Mouse (Mus musculus): ENCODE results near the gene Hnrnpr. TPM values are rescaled to one million over a fixed set of nuclear protein-coding genes. Genes with fewer than 3 reads are reported as not detected.

Hnrnpr gene
- polyA plus RNA-seq, 1 experiment, result 18.3 TPM

DNA sequence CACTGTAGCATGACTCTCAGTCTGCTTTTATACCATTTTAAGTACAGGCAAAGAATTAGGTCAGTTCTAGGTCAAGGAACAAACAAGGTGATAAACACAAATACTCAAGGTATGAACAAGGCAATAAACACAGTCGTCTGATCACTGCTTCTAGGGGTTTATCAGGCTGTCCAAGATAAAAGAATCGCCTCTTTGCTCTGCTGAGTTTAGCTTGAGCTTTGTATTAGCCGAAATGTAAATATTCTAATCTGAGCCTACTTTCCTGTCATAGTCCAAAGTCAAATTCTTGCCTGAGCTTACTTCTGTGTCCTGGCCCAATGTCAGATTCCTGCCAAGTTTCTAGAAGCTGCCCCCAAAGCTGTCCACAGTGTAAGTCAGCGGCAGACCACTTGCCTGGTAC lies 8.3 kb upstream of the Hnrnpr start:
- no peak for TF ChIP-seq CTCF (IDR thresholded peaks at IDR 0.05; ENCODE audit: insufficient read depth, low read length)
- TF ChIP-seq POLR2A (IDR thresholded peaks at IDR 0.05; ENCODE audit: borderline replicate concordance, extremely low read depth, low read depth, low read length), result no peak
- DNase-seq, result no peak
- 30% methylated on average over 4 of the region's 4 CpGs for WGBS
- Histone ChIP-seq H3K4me1 (ENCODE audit: control insufficient read depth, insufficient read depth, low read length) (no peaks in the 10 kb centered on the region), H3K4me3 (replicated peaks; ENCODE audit: extremely low read depth, low read depth, low read length) (no peak overlapping the region)

DNA sequence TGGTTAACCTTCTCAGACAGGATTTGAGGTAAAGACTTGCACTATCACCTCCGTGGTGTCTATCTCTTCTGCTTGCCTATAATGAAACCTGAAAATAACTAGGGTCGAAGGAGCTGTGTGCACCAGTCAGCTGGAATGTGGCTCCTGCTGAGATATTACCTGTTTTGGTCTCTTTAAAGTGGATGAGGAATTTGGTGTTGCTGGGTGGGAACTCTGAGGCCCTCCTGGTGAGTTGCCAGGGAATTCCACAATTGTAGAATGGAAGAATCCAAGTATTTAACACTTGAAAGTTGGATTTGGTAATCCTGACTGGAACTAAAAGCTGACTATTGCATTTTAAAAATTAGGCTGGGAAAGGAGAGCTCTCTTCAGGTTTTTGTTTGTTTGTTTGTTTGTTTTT lies 6.6 kb upstream of the Hnrnpr start:
- no peak for DNase-seq
- 43% methylated on average over 2 of the region's 2 CpGs for WGBS
- Histone ChIP-seq H3K4me1 (ENCODE audit: control insufficient read depth, insufficient read depth, low read length) (no peaks in the 10 kb centered on the region), H3K4me3 (replicated peaks; ENCODE audit: extremely low read depth, low read depth, low read length) (no peak overlapping the region)
- TF ChIP-seq POLR2A (IDR thresholded peaks at IDR 0.05; ENCODE audit: borderline replicate concordance, extremely low read depth, low read depth, low read length), result no peak
- TF ChIP-seq CTCF (IDR thresholded peaks at IDR 0.05; ENCODE audit: insufficient read depth, low read length), result no peak

DNA sequence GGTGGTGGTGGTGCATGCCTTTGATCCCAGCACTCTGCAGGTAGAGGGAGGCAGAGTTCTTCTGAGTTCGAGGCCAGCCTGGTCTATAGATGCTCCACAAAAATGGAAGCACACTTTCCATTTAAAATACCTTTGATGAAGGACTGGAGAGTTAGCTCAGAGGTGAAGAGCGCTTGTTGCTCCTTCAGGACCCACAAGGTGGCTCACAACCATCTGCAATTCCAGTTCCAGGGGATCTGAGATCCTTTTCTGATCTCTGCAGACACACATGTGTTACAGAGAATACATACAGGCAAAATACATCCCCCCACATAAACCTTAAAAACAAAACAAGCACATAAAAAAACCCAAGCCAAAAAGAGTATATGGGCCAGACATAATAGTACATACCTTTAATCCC lies 2.4 kb upstream of the Hnrnpr start:
- 75% methylated on average over 2 of the region's 2 CpGs for WGBS
- no peak for DNase-seq
- no peak for TF ChIP-seq POLR2A (IDR thresholded peaks at IDR 0.05; ENCODE audit: borderline replicate concordance, extremely low read depth, low read depth, low read length)
- TF ChIP-seq CTCF (IDR thresholded peaks at IDR 0.05; ENCODE audit: insufficient read depth, low read length), result no peak

DNA sequence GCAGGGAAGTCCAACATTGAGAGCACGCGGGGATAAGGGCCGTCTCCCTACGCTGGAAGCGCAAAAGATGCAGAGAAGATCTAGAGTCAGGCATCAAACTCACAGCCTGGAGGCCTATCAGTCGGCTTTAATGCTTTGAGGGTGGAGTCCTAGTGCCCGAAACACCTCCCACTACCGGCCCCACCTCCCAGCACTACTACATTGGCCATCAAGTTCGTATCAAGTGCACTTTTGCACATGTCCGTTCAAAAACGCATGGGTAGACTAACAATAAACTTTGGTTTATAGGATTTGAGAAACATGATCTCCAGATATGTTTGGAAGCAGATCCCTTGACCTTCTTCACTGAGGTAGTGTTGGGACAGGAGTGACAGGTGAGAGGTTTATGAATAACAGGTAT lies 962 bp upstream of the Hnrnpr start:
- peak; percentile 47 for DNase-seq
- WGBS, result 2% methylated on average over 11 of the region's 11 CpGs
- Histone ChIP-seq H3K4me1 (ENCODE audit: control insufficient read depth, insufficient read depth, low read length) (peaks cover 9% of the 10 kb centered on the region), H3K4me3 (replicated peaks; ENCODE audit: extremely low read depth, low read depth, low read length) (peak overlapping the region; percentile 89)
- no peak for TF ChIP-seq POLR2A (IDR thresholded peaks at IDR 0.05; ENCODE audit: borderline replicate concordance, extremely low read depth, low read depth, low read length)
- no peak for TF ChIP-seq CTCF (IDR thresholded peaks at IDR 0.05; ENCODE audit: insufficient read depth, low read length)

More for the DNA sequence above, 2.4 kb upstream of the Hnrnpr start:
- H3K4me3 ChIP-seq (replicated peaks; ENCODE audit: extremely low read depth, low read depth, low read length), result no peak overlapping the region
- peaks cover 9% of the 10 kb centered on the region for H3K4me1 ChIP-seq (ENCODE audit: control insufficient read depth, insufficient read depth, low read length)

DNA sequence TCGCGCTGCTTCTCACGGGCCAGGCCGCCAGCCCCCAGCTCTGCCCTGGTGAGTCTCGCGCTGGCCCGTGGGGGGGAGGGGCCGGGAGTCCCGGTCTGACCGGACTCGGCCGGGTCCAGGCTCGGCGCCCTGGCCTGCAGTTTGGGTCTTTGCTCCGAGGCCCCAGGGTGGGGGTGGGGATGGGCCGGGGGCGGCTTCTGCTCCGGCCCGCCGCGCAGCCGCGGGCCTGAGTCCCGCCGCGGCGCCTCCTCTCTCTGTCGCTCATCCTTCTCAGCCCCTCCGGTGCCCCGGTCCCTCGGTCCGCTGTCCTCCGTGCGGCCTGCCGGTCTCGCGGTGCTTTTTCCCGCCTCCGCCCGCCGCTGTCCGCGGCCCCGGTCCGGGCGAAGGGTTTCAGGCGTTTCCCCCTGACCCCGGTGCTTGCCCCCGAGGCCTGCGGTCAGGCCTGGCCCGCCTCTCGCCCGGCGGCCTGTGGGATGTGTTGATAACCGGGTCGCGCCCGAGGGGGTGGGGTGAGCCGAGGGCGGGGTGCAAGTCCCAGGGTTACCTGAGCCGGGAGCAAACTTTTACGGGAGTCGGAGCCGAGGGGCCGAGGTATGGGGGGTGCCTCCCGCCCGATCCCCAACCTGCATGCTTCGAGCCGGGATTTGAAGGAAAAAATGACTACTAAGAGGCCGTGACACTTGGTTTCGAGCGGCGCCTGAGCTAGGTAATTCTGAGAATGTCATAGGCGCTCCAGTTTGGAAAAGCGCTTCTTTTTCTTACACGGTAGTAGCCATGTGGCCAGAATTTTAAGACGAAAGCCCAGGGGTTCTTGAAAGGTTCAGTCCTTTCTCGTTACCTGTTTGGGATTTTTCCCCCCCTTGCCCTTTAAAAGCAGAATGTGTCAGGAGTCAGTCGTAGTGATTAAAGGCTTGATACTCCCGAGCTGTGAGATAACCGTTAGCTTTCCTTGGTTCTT lies 579 bp downstream of the Hnrnpr start:
- Histone ChIP-seq H3K4me1 (ENCODE audit: control insufficient read depth, insufficient read depth, low read length) (peaks cover 9% of the 10 kb centered on the region), H3K4me3 (replicated peaks; ENCODE audit: extremely low read depth, low read depth, low read length) (peak overlapping the region; percentile 92)
- TF ChIP-seq CTCF (IDR thresholded peaks at IDR 0.05; ENCODE audit: insufficient read depth, low read length), result no peak
- 0 out of 2 replicates have a peak, but pooled peaks have one; percentile 57 for TF ChIP-seq POLR2A (IDR thresholded peaks at IDR 0.05; ENCODE audit: borderline replicate concordance, extremely low read depth, low read depth, low read length)
- peak; percentile 68 for DNase-seq
- WGBS, result under 1% methylated on average over 69 of the region's 81 CpGs

DNA sequence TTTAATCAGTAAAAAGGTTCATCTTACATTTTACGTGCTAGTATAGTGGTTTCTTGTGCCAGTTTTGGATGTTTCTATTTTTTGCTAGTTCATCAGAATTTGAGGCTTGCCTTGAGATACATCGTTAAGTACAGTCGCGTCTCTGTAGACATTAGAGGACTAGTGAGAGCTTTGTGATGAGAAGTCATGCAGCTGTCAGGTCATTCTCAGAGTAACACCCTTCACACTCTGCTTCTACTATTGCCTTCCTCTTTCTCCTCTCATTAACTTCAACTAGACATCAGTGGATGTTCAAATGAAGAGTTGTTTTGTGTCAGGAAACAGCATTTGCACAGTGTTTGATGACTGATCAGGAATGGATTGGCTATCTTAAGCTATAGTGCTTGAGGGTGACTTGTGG lies 1.9 kb downstream of the Hnrnpr start:
- peak overlapping the region; percentile 39 for H3K4me3 ChIP-seq (replicated peaks; ENCODE audit: extremely low read depth, low read depth, low read length)
- TF ChIP-seq POLR2A (IDR thresholded peaks at IDR 0.05; ENCODE audit: borderline replicate concordance, extremely low read depth, low read depth, low read length) (no peak), CTCF (IDR thresholded peaks at IDR 0.05; ENCODE audit: insufficient read depth, low read length) (no peak)
- WGBS, result 13% methylated on average over 4 of the region's 4 CpGs

DNA sequence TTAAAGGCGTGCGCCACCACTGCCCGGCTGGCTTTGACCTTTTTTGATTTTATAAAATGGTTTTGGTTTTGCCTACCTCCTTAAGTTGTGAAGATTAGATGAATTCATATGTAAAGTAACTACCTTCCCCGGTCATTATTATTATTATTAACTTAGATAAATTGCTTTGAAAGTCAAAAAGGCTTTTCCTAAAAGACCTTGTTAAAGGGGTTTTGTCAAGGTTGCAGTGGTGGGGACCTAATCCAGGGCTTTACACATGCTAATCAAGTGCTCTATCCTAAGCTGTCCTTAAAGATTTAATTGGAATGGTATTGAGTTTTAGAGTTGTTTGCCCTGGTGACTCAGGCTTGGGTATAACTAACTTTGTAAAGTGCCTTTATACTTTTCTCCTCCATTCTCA lies 6.9 kb downstream of the Hnrnpr start:
- WGBS, result 95% methylated on average over 4 of the region's 4 CpGs

More for the DNA sequence above, 1.9 kb downstream of the Hnrnpr start:
- H3K4me1 ChIP-seq (ENCODE audit: control insufficient read depth, insufficient read depth, low read length), result peaks cover 9% of the 10 kb centered on the region
- DNase-seq, result no peak

DNA sequence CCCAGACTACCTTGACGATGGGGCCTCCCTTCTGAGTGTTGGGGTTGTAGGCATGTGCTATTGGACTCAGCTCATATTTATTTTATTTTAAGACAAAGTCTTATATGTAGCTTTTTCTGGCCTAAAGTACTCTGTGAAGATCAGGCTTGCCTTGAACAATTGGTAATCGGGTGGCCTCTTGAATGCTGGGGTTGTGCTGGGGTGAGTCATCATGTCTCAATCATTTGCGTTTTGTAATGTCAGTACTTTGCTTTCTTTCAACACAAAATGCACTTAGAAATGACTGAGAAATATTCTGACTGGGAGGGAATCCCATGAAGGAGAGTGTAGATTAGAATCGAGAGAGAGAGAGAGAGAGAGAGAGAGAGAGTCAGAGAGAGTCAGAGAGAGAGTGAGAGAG lies 9.3 kb downstream of the Hnrnpr start:
- Histone ChIP-seq H3K4me1 (ENCODE audit: control insufficient read depth, insufficient read depth, low read length) (no peaks in the 10 kb centered on the region; the same call in 1 of the 2 replicates), H3K4me3 (replicated peaks; ENCODE audit: extremely low read depth, low read depth, low read length) (no peak overlapping the region)
- TF ChIP-seq POLR2A (IDR thresholded peaks at IDR 0.05; ENCODE audit: borderline replicate concordance, extremely low read depth, low read depth, low read length) (no peak), CTCF (IDR thresholded peaks at IDR 0.05; ENCODE audit: insufficient read depth, low read length) (no peak)
- DNase-seq, result no peak
- 40% methylated on average over 4 of the region's 4 CpGs for WGBS

More for the DNA sequence above, 6.9 kb downstream of the Hnrnpr start:
- Histone ChIP-seq H3K4me1 (ENCODE audit: control insufficient read depth, insufficient read depth, low read length) (peaks cover 3% of the 10 kb centered on the region), H3K4me3 (replicated peaks; ENCODE audit: extremely low read depth, low read depth, low read length) (no peak overlapping the region)
- no peak for TF ChIP-seq CTCF (IDR thresholded peaks at IDR 0.05; ENCODE audit: insufficient read depth, low read length)
- TF ChIP-seq POLR2A (IDR thresholded peaks at IDR 0.05; ENCODE audit: borderline replicate concordance, extremely low read depth, low read depth, low read length), result no peak
- DNase-seq, result no peak

DNA sequence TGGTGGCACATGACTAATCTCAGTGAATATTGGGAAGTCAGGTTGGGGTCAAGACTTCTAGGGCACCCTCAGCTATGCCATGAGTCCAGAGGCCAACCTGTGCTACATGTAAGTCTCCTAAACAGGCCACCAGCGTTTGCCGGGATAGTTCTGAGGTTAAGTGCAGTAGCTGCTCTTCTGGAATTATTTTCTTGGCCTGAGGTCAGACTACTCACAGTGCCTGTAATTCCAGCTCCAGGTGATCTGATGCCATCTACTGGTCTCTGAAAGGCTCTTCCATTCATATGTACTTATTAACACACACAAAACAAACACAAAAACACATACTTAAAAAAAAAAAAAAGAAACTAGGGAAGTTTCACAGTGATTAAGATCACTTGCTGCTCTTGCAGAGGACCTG lies 13.5 kb downstream of the Hnrnpr start:
- H3K4me1 ChIP-seq (ENCODE audit: control insufficient read depth, insufficient read depth, low read length), result no peaks in the 10 kb centered on the region; the same call in 1 of the 2 replicates
- no peak for DNase-seq
- no peak overlapping the region for H3K4me3 ChIP-seq (replicated peaks; ENCODE audit: extremely low read depth, low read depth, low read length)
- TF ChIP-seq POLR2A (IDR thresholded peaks at IDR 0.05; ENCODE audit: borderline replicate concordance, extremely low read depth, low read depth, low read length) (no peak), CTCF (IDR thresholded peaks at IDR 0.05; ENCODE audit: insufficient read depth, low read length) (no peak)
- WGBS, result 31% methylated on average over 2 of the region's 2 CpGs

DNA sequence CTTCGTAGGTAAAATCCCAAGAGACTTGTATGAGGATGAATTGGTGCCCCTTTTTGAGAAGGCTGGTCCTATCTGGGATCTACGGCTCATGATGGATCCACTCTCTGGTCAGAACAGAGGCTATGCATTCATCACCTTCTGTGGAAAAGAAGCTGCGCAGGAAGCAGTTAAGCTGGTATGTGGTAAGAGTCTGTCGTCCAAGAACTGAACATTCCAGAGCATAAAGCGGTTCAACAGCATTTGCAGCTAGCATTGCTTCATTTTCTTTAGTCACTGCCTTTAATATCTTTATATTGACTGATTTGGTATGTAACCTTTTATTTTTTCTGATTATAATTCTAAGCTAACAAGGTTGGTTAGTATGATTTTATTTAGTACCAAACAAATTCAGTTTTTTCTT lies 16.5 kb downstream of the Hnrnpr start:
- no peak for DNase-seq
- no peaks in the 10 kb centered on the region; the same call in 1 of the 2 replicates for H3K4me1 ChIP-seq (ENCODE audit: control insufficient read depth, insufficient read depth, low read length)
- H3K4me3 ChIP-seq (replicated peaks; ENCODE audit: extremely low read depth, low read depth, low read length), result no peak overlapping the region
- TF ChIP-seq POLR2A (IDR thresholded peaks at IDR 0.05; ENCODE audit: borderline replicate concordance, extremely low read depth, low read depth, low read length), result no peak
- no peak for TF ChIP-seq CTCF (IDR thresholded peaks at IDR 0.05; ENCODE audit: insufficient read depth, low read length)
- 66% methylated on average over 5 of the region's 5 CpGs for WGBS
